Mouse (Mus musculus): ENCODE measurements at regions not wholly inside any gene's neighbourhood (a gene's known extent, or its start where the extent isn't known, plus 50 kb on each side); places are given as distances from the start of the nearest gene placed in this dataset.

DNA sequence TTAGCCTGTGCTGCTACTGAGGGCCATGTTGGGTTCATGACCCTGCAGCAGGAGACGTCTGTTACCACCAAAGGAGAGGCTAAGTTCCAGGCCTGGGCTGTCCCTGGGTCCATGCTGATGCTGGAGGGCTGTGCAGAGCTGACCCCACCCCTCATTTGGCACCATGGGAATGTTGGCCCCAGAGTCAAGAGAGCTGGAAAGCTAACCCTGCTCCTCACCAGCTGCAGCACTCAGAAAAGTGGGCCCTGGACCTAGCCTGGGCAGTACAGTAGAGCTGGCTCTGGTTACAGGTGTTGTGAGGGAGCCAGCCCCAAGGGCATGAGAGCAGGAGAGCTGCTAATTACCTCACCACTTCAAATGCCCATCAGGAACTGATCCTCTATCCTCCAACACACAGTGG, 500.9 kb upstream of the Nr5a2 start:
- Histone ChIP-seq H3K27me3 (replicated peaks) (no peaks in the 10 kb centered on the region), H3K9me3 (no peaks in the 10 kb centered on the region), H3K4me1 (no peaks in the 10 kb centered on the region), H3K36me3 (replicated peaks; ENCODE audit: low read length) (no peaks in the 10 kb centered on the region), H3K4me3 (replicated peaks) (no peak overlapping the region)
- no peak for TF ChIP-seq FLI1 (IDR thresholded peaks at IDR 0.05; ENCODE audit: low read length)
- TF ChIP-seq GATA1 (IDR thresholded peaks at IDR 0.05; ENCODE audit: borderline replicate concordance, low read length), result no peak

DNA sequence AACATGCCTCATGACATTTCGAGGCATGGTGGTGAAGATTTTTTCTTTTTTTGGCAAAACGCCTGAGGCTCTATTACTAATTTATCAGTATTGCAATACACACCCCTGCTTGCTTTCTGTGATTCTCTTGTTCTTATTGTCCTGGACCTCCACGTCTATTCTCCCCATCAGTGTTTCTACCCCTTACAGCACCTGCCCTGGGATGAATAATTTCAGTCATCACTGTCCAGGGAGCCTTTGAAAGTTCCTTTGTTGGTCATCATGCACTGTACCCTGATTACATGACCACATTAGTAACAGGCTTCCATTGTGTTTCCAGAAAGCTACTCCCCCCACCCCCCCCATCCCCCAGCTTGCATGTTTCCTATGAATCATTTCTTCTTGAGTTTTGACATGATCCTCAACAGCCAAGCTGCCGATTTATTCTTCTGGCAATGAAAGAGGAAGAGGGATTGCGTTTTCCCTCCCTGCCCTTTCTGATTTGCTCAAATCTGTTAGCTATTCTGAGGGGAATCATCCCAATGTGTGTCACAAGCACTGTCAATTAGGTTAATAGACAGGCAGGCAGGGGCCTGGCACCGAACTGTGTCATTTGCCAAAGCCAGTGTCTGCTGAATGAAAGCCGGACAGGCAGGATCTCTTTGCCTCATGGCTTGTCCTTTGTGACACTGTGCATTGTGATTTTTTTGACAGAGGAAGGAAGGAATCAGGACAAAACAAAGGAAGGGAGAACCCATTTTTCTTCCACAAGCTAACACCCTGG, 493.4 kb upstream of the Nr5a2 start:
- H3K36me3 ChIP-seq (replicated peaks; ENCODE audit: low read length), result no peaks in the 10 kb centered on the region
- no peak for TF ChIP-seq FLI1 (IDR thresholded peaks at IDR 0.05; ENCODE audit: low read length)
- no peaks in the 10 kb centered on the region for H3K27me3 ChIP-seq (replicated peaks)
- no peaks in the 10 kb centered on the region for H3K9me3 ChIP-seq
- peaks cover 13% of the 10 kb centered on the region for H3K4me1 ChIP-seq
- no peak overlapping the region for H3K4me3 ChIP-seq (replicated peaks)

DNA sequence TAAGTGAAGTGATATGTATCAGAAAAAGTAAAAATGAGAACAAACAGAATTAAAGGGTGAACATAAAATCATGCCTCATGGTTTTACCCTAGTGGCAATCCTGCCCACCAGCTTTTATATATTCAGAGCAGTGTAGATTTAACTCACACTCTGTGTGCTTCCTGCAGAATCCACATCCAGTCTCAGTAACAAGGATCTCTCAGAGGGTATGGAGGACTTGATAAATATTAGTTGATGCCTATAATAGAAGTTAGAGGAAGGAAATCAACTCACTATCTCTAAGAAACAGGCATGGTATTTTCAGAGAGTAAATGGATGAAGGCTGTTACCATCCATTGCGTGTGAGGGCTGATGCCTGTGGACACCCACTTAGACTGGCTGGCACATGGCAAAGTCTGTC, 492.5 kb upstream of the Nr5a2 start:
- Histone ChIP-seq H3K36me3 (replicated peaks; ENCODE audit: low read length) (no peaks in the 10 kb centered on the region), H3K27me3 (replicated peaks) (no peaks in the 10 kb centered on the region), H3K9me3 (no peaks in the 10 kb centered on the region), H3K4me1 (peaks cover 13% of the 10 kb centered on the region), H3K4me3 (replicated peaks) (peak overlapping the region; percentile 50)
- TF ChIP-seq GATA1 (IDR thresholded peaks at IDR 0.05; ENCODE audit: borderline replicate concordance, low read length), result no peak
- TF ChIP-seq FLI1 (IDR thresholded peaks at IDR 0.05; ENCODE audit: low read length), result no peak

DNA sequence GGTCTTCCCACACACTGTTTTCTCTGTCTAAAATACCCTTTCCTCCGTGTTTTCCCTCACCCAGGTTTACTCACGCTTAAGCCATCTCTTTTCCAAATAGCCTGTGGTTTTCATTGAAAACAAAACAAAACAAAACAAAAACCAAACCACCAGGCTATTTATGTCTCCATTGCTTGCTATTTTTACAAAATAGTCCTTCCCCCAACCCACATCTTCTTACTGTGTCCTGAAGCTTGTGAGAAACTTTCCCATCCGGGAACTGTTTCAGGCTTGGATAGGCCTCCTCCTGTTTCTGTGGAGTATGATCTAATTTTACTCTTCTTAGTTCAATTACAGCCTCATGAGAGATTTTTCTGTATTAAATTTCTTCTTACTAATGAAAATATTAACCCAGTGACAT, 486.2 kb upstream of the Nr5a2 start:
- H3K4me1 ChIP-seq, result no peaks in the 10 kb centered on the region
- H3K36me3 ChIP-seq (replicated peaks; ENCODE audit: low read length), result no peaks in the 10 kb centered on the region
- TF ChIP-seq FLI1 (IDR thresholded peaks at IDR 0.05; ENCODE audit: low read length), result no peak
- TF ChIP-seq GATA1 (IDR thresholded peaks at IDR 0.05; ENCODE audit: borderline replicate concordance, low read length), result no peak
- H3K9me3 ChIP-seq, result no peaks in the 10 kb centered on the region
- H3K27me3 ChIP-seq (replicated peaks), result no peaks in the 10 kb centered on the region
- no peak overlapping the region for H3K4me3 ChIP-seq (replicated peaks)

DNA sequence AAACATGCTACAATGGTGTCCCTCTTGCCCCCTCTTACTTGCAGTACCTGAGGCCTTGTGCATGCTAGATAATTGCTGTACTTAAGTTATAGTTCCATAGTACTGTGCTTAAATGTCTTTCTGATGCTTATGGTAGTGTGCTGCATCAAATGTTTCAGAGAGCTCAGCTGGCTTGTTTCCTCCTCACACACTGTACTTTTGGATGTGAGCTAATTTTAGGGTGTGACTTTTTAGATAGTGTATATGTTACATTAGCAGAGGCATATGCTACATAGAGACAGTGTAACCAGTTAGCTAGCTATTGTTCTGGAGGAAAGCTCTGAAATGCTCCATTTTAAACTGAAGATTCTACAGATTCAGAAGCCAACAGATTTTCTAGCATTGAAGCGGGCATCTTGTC, 467.9 kb upstream of the Nr5a2 start:
- no peaks in the 10 kb centered on the region for H3K36me3 ChIP-seq (replicated peaks; ENCODE audit: low read length)
- TF ChIP-seq GATA1 (IDR thresholded peaks at IDR 0.05; ENCODE audit: borderline replicate concordance, low read length) (no peak), FLI1 (IDR thresholded peaks at IDR 0.05; ENCODE audit: low read length) (no peak)
- no peaks in the 10 kb centered on the region for H3K27me3 ChIP-seq (replicated peaks)
- no peak overlapping the region for H3K4me3 ChIP-seq (replicated peaks)
- no peaks in the 10 kb centered on the region for H3K9me3 ChIP-seq
- no peaks in the 10 kb centered on the region for H3K4me1 ChIP-seq

DNA sequence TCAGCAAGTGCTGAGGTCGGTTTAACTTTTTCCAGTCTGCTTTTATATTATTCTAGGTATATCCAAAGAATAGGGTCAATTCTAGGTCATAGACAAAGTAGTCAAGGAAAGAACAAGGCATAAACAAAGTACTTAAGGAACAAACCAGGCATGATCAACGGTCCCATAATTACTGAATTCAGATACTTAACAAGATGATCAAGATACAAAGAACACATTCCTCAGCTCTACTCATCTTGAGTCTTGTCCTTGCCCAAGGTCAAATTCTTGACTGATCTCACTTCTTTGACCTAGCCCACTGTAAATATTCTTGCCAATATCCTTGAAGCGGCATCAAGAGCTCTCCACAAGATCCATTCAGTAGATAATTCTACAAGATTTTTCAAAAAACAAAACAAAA, 458.1 kb upstream of the Nr5a2 start:
- H3K4me1 ChIP-seq, result no peaks in the 10 kb centered on the region
- H3K27me3 ChIP-seq (replicated peaks), result no peaks in the 10 kb centered on the region
- H3K9me3 ChIP-seq, result no peaks in the 10 kb centered on the region
- no peaks in the 10 kb centered on the region for H3K36me3 ChIP-seq (replicated peaks; ENCODE audit: low read length)
- no peak overlapping the region for H3K4me3 ChIP-seq (replicated peaks)
- no peak for TF ChIP-seq FLI1 (IDR thresholded peaks at IDR 0.05; ENCODE audit: low read length)
- TF ChIP-seq GATA1 (IDR thresholded peaks at IDR 0.05; ENCODE audit: borderline replicate concordance, low read length), result no peak

DNA sequence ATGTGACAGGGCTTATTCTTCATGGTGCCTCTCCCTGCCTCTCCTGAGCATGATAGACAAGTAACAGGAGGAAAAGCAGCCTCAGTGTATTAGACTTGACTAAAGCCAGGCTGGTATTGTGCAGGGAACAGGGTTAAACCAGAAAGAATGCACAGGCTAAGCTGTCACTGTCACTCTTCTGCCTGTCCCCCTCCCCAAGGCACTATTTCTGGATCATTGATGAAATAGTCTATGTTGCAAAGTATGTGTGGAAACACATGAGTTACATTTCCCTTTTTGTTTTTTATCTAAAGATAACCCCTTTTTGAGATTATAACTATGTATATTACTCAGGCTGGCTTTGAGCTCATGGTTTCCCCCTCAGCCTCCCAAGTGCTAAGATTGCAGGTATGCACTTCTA, 436.5 kb upstream of the Nr5a2 start:
- Histone ChIP-seq H3K4me3 (replicated peaks) (no peak overlapping the region), H3K9me3 (0 out of 2 replicates have a peak, but pooled peaks cover 3% of the 10 kb centered on the region), H3K27me3 (replicated peaks) (no peaks in the 10 kb centered on the region), H3K4me1 (no peaks in the 10 kb centered on the region), H3K36me3 (replicated peaks; ENCODE audit: low read length) (no peaks in the 10 kb centered on the region)
- no peak for TF ChIP-seq GATA1 (IDR thresholded peaks at IDR 0.05; ENCODE audit: borderline replicate concordance, low read length)
- TF ChIP-seq FLI1 (IDR thresholded peaks at IDR 0.05; ENCODE audit: low read length), result no peak

DNA sequence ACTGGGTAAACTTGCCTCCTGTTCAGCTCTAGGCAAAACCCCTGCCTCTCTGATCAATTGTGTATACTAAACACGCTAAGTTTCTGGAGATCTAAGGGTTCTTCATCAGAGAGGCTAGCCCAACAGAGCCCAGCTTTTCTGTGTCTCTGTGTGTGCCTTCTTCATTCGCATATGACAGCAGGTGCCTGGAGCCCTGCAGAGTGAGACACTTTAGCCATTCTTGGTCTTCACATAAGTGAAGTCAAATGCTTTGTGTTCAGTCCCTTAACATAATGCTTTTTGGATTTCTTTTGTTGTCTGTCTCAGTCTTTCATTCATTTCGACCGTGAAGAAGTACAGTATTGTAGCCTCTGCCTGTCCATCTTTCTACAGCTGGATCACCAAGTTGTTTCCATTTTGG, 427.3 kb upstream of the Nr5a2 start:
- no peaks in the 10 kb centered on the region for H3K4me1 ChIP-seq
- H3K27me3 ChIP-seq (replicated peaks), result no peaks in the 10 kb centered on the region
- no peak for TF ChIP-seq GATA1 (IDR thresholded peaks at IDR 0.05; ENCODE audit: borderline replicate concordance, low read length)
- no peak for TF ChIP-seq FLI1 (IDR thresholded peaks at IDR 0.05; ENCODE audit: low read length)

DNA sequence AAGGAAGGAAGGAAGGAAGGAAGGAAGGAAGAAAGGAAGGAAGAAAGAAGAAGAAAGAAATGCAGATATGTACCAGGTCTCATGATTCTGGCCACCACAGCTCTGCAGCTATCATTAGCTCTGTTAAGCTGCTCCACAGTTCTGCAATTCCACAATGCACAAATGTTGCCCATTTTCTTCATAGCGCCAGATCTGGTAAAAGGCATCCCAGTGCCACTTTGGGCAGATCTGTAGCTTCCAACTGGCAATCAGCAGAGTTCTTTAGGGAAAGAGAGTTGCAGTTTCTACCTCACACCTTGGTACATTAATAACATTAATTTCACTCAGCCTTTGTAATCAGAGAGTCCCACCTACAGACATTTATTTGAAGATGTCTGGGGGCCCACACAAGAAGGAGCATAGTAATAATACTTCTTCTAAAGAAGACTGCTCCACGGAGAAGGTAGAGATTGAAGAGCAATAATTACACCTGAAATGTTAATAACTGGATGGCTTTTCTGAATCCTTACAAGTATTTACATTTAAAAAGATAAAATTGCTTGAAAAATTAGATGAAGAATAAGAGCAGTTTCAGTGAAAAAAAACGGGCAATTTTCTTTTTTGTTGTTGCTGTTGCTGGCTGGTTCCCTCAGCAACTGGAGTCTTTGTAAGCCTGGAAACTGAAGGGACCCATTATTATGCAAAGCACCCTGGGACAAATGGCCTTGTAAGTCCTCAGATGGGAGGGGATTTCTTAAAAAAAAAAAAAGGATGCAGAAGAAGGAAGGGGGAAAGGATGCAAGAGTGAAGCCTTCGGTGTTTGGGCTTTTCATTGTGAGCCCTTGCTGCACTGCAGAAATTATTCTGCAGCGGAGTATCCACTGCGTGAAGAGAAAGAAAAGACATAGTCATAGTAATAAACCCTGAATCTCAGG, 418.1 kb upstream of the Nr5a2 start:
- TF ChIP-seq FLI1 (IDR thresholded peaks at IDR 0.05; ENCODE audit: low read length) (no peak), GATA1 (IDR thresholded peaks at IDR 0.05; ENCODE audit: borderline replicate concordance, low read length) (no peak)
- no peak overlapping the region for H3K4me3 ChIP-seq (replicated peaks)
- H3K9me3 ChIP-seq, result 0 out of 2 replicates have a peak, but pooled peaks cover 2% of the 10 kb centered on the region
- no peaks in the 10 kb centered on the region for H3K27me3 ChIP-seq (replicated peaks)
- no peaks in the 10 kb centered on the region for H3K36me3 ChIP-seq (replicated peaks; ENCODE audit: low read length)
- H3K4me1 ChIP-seq, result no peaks in the 10 kb centered on the region

More for the DNA sequence above, 427.3 kb upstream of the Nr5a2 start:
- no peaks in the 10 kb centered on the region for H3K9me3 ChIP-seq
- no peak overlapping the region for H3K4me3 ChIP-seq (replicated peaks)
- H3K36me3 ChIP-seq (replicated peaks; ENCODE audit: low read length), result no peaks in the 10 kb centered on the region

DNA sequence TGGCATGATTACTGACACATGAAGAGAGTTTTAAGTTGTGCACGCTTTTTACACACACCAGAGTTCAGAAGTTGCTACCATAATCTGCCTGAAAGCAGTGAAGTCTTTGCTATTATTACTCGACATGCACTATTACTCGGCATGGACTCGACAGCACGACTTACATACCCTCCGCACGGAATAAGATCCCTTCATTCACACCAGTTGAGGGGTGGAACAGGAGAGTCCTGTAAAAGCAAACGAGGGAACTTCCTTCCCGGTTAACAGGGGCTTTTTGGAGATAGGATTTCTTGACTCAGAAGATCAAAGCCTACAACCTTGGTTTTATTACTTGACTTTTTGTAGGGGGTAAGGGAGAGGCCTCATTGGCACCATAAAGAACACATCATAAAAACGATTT, 416.4 kb upstream of the Nr5a2 start:
- H3K36me3 ChIP-seq (replicated peaks; ENCODE audit: low read length), result no peaks in the 10 kb centered on the region
- H3K4me1 ChIP-seq, result no peaks in the 10 kb centered on the region
- no peak for TF ChIP-seq GATA1 (IDR thresholded peaks at IDR 0.05; ENCODE audit: borderline replicate concordance, low read length)
- TF ChIP-seq FLI1 (IDR thresholded peaks at IDR 0.05; ENCODE audit: low read length), result no peak
- H3K9me3 ChIP-seq, result 0 out of 2 replicates have a peak, but pooled peaks cover 2% of the 10 kb centered on the region
- no peak overlapping the region for H3K4me3 ChIP-seq (replicated peaks)
- H3K27me3 ChIP-seq (replicated peaks), result no peaks in the 10 kb centered on the region
